Mouse (Mus musculus) MEL (cell line): ENCODE results near the gene Il9r. TPM values are rescaled to one million over a fixed set of nuclear protein-coding genes. Genes with fewer than 3 reads are reported as not detected.

Source experiments
- DNase-seq: peaks from one replicate; pipeline ENCODE4 v3.0.0; 2011; ENCODE audit warnings: low read depth, low spot score
- H3K27ac ChIP-seq: 2 replicates; pipeline ENCODE4 v1.5.1; 2012; ENCODE audit warnings: low read depth, mild to moderate bottlenecking, control low read depth, low read length, moderate library complexity; ENCODE audit not compliant: control insufficient read depth
- H3K27me3 ChIP-seq, 2 experiments: fragments of 150-350 bp in 1 of 2; sonication (generic) in 1 of 2; 2 replicates each; pipeline ENCODE4 v1.6.1; 2012; ENCODE audit warnings: low read length in 2 of 2, mild to moderate bottlenecking in 2 of 2, improper control_type of control experiment in 1 of 2, moderate library complexity in 1 of 2; ENCODE audit not compliant: insufficient read depth in 2 of 2, control insufficient read depth in 1 of 2
- H3K36me3 ChIP-seq, 2 experiments: 2 replicates each; pipeline ENCODE4 v1.6.1; 2012 to 2014; ENCODE audit warnings: low read length in 2 of 2, improper control_type of control experiment in 1 of 2, inconsistent platforms in 1 of 2, mild to moderate bottlenecking in 1 of 2; ENCODE audit not compliant: insufficient read depth in 2 of 2, control insufficient read depth in 1 of 2
- H3K4me1 ChIP-seq, 2 experiments: fragments of 150-350 bp in 1 of 2; sonication (generic) in 1 of 2; 2 replicates each; pipeline ENCODE4 v1.6.1; 2012; ENCODE audit warnings: low read length in 2 of 2, improper control_type of control experiment in 1 of 2, mild to moderate bottlenecking in 1 of 2; ENCODE audit not compliant: insufficient read depth in 2 of 2, control insufficient read depth in 1 of 2
- H3K4me3 ChIP-seq, 2 experiments: fragments of 150-350 bp in 1 of 2; sonication (generic) in 1 of 2; 2 replicates each; pipeline ENCODE4 v1.5.1; 2012; ENCODE audit warnings: low read depth in 2 of 2, low read length in 2 of 2, mild to moderate bottlenecking in 2 of 2, moderate library complexity in 2 of 2, control low read depth in 1 of 2, improper control_type of control experiment in 1 of 2; ENCODE audit not compliant: control insufficient read depth in 1 of 2, insufficient read depth in 1 of 2
- H3K79me2 ChIP-seq: 2 replicates; pipeline ENCODE4 v1.6.1; 2012; ENCODE audit warnings: mild to moderate bottlenecking, low read length, moderate library complexity; ENCODE audit not compliant: control insufficient read depth, poor library complexity, insufficient read depth
- H3K9ac ChIP-seq: 2 replicates; pipeline ENCODE4 v1.6.1; 2012; ENCODE audit warnings: low read depth, mild to moderate bottlenecking, control low read depth, low read length, moderate library complexity; ENCODE audit not compliant: control insufficient read depth, poor library complexity, severe bottlenecking
- H3K9me3 ChIP-seq: fragments of 150-350 bp; sonication (generic); replicated peaks from 2 replicates; pipeline ENCODE4 v1.6.1; 2012; ENCODE audit warnings: mild to moderate bottlenecking, low read length, improper control_type of control experiment, moderate library complexity; ENCODE audit not compliant: insufficient read depth
- BHLHE40 ChIP-seq: IDR thresholded peaks from 2 replicates; pipeline ENCODE4 v1.6.1; 2012; ENCODE audit warnings: low read depth, mild to moderate bottlenecking, inconsistent platforms, low read length, improper control_type of control experiment, borderline replicate concordance
- CTCF ChIP-seq, 3 experiments: IDR thresholded peaks in 2 of 3; conservative IDR thresholded peaks in 1 of 3; 2 replicates each; pipeline ENCODE4 v1.5.1; 2011 to 2012; ENCODE audit warnings: low read length in 3 of 3, low read depth in 2 of 3, mild to moderate bottlenecking in 2 of 3, improper control_type of control experiment in 1 of 3, inconsistent platforms in 1 of 3, mixed read lengths in 1 of 3, moderate library complexity in 1 of 3; ENCODE audit not compliant: control insufficient read depth in 1 of 3, insufficient read depth in 1 of 3, poor library complexity in 1 of 3, severe bottlenecking in 1 of 3
- E2F4 ChIP-seq: IDR thresholded peaks from 2 replicates; pipeline ENCODE4 v1.6.1; 2011; ENCODE audit warnings: low read depth, low read length, improper control_type of control experiment, borderline replicate concordance
- ELF1 ChIP-seq: IDR thresholded peaks from 2 replicates; pipeline ENCODE4 v1.6.1; 2014; ENCODE audit warnings: low read depth, mild to moderate bottlenecking, inconsistent platforms, low read length, improper control_type of control experiment, moderate library complexity
- EP300 ChIP-seq, 2 experiments: IDR thresholded peaks; 2 replicates each; pipeline ENCODE4 v1.6.1; 2011; ENCODE audit warnings: improper control_type of control experiment in 2 of 2, low read length in 2 of 2, low read depth in 1 of 2, mild to moderate bottlenecking in 1 of 2
- ETS1 ChIP-seq: IDR thresholded peaks from 2 replicates; pipeline ENCODE4 v1.6.1; 2012; ENCODE audit warnings: low read depth, mild to moderate bottlenecking, inconsistent platforms, low read length, improper control_type of control experiment, moderate library complexity
- GABPA ChIP-seq: IDR thresholded peaks from 2 replicates; pipeline ENCODE4 v1.6.1; 2012; ENCODE audit warnings: low read depth, mild to moderate bottlenecking, inconsistent platforms, low read length, improper control_type of control experiment, moderate library complexity
- GATA1 ChIP-seq: IDR thresholded peaks from 2 replicates; pipeline ENCODE4 v1.6.1; 2011; ENCODE audit warnings: low read depth, low read length, improper control_type of control experiment
- JUND ChIP-seq: IDR thresholded peaks from 2 replicates; pipeline ENCODE4 v1.6.1; 2011; ENCODE audit warnings: low read depth, mild to moderate bottlenecking, improper control_type of control experiment, low read length
- KAT2A ChIP-seq: conservative IDR thresholded peaks from 2 replicates; pipeline ENCODE4 v1.6.1; 2012; ENCODE audit warnings: low read depth, low read length, improper control_type of control experiment, inconsistent platforms
- MAFK ChIP-seq: IDR thresholded peaks from 2 replicates; pipeline ENCODE4 v1.6.1; 2011; ENCODE audit warnings: low read depth, mild to moderate bottlenecking, low read length, improper control_type of control experiment, borderline replicate concordance
- MAX ChIP-seq: IDR thresholded peaks from 2 replicates; pipeline ENCODE4 v1.6.1; 2011; ENCODE audit warnings: low read length, improper control_type of control experiment
- MAZ ChIP-seq: IDR thresholded peaks from 2 replicates; pipeline ENCODE4 v1.6.1; 2012; ENCODE audit warnings: low read depth, mild to moderate bottlenecking, inconsistent platforms, low read length, improper control_type of control experiment
- MEF2A ChIP-seq: IDR thresholded peaks from 2 replicates; pipeline ENCODE4 v1.6.1; 2014; ENCODE audit warnings: low read depth, mild to moderate bottlenecking, inconsistent platforms, low read length, improper control_type of control experiment; ENCODE audit not compliant: poor library complexity, insufficient replicate concordance, severe bottlenecking; ENCODE audit errors: extremely low read depth
- MXI1 ChIP-seq: IDR thresholded peaks from 2 replicates; pipeline ENCODE4 v1.6.1; 2011; ENCODE audit warnings: mild to moderate bottlenecking, low read depth, low read length, improper control_type of control experiment
- MYB ChIP-seq: IDR thresholded peaks from 2 replicates; pipeline ENCODE4 v1.6.1; 2011; ENCODE audit warnings: mild to moderate bottlenecking, low read depth, low read length, improper control_type of control experiment
- MYC ChIP-seq: IDR thresholded peaks from 2 replicates; pipeline ENCODE4 v1.6.1; 2011; ENCODE audit warnings: low read depth, mild to moderate bottlenecking, low read length, improper control_type of control experiment, moderate library complexity
- NELFE ChIP-seq: IDR thresholded peaks from 2 replicates; pipeline ENCODE4 v1.6.1; 2011; ENCODE audit warnings: low read depth, low read length, improper control_type of control experiment
- NRF1 ChIP-seq: IDR thresholded peaks from 2 replicates; pipeline ENCODE4 v1.6.1; 2014; ENCODE audit warnings: low read depth, mild to moderate bottlenecking, inconsistent platforms, low read length, improper control_type of control experiment, moderate library complexity; ENCODE audit not compliant: poor library complexity, insufficient read depth, severe bottlenecking
- POLR2A ChIP-seq, 2 experiments: IDR thresholded peaks; 2 replicates each; pipeline ENCODE4 v1.6.1; 2011 to 2012; ENCODE audit warnings: low read length in 2 of 2, mild to moderate bottlenecking in 2 of 2, control low read depth in 1 of 2, improper control_type of control experiment in 1 of 2, low read depth in 1 of 2, moderate library complexity in 1 of 2; ENCODE audit not compliant: control insufficient read depth in 1 of 2, insufficient read depth in 1 of 2, poor library complexity in 1 of 2
- POLR2AphosphoS5 ChIP-seq: IDR thresholded peaks from 2 replicates; pipeline ENCODE4 v1.6.1; 2012; ENCODE audit warnings: low read depth, borderline replicate concordance, mild to moderate bottlenecking, inconsistent platforms, low read length, moderate library complexity, mixed read lengths
- SIN3A ChIP-seq: IDR thresholded peaks from 2 replicates; pipeline ENCODE4 v1.6.1; 2012; ENCODE audit warnings: low read length, improper control_type of control experiment, inconsistent platforms
- TAL1 ChIP-seq: IDR thresholded peaks from 2 replicates; pipeline ENCODE4 v1.6.1; 2012; ENCODE audit warnings: mild to moderate bottlenecking, inconsistent platforms, low read length, moderate library complexity, mixed read lengths
- TCF12 ChIP-seq: IDR thresholded peaks from 2 replicates; pipeline ENCODE4 v1.6.1; 2014; ENCODE audit warnings: low read depth, mild to moderate bottlenecking, inconsistent platforms, low read length, improper control_type of control experiment, moderate library complexity
- USF1 ChIP-seq: IDR thresholded peaks from 2 replicates; pipeline ENCODE4 v1.6.1; 2014; ENCODE audit warnings: low read depth, mild to moderate bottlenecking, inconsistent platforms, low read length, improper control_type of control experiment, moderate library complexity
- ZC3H11A ChIP-seq: IDR thresholded peaks from 2 replicates; pipeline ENCODE4 v1.6.1; 2012; ENCODE audit warnings: low read depth, mild to moderate bottlenecking, inconsistent platforms, low read length, improper control_type of control experiment
- ZMIZ1 ChIP-seq: IDR thresholded peaks from 2 replicates; pipeline ENCODE4 v1.6.1; 2012; ENCODE audit warnings: low read depth, mild to moderate bottlenecking, inconsistent platforms, low read length, improper control_type of control experiment, moderate library complexity
- ZNF384 ChIP-seq: IDR thresholded peaks from 2 replicates; pipeline ENCODE4 v1.6.1; 2012; ENCODE audit warnings: low read depth, mild to moderate bottlenecking, inconsistent platforms, low read length, improper control_type of control experiment
- polyA plus RNA-seq, 2 experiments: library from polyadenylated mRNA; stranded (reverse) in 1 of 2; unstranded in 1 of 2; fragments of >175 nt in 1 of 2; fragments of >200 nt in 1 of 2; gene quantifications; 2 replicates each; pipeline versions ENCODE4 v1.2.1 to v1.2.4; 2012; ENCODE audit warnings: low replicate concordance in 2 of 2, low read depth in 1 of 2; ENCODE audit not compliant: insufficient read length in 2 of 2, insufficient read depth in 1 of 2, missing spikeins in 1 of 2
- total RNA-seq: library from RNA; depleted of rRNA; stranded (reverse); fragments of 300-350 nt; gene quantifications from 2 replicates; pipeline ENCODE4 v1.2.3, GENCODE M21; 2012

Gene Il9r
- total and polyA plus RNA-seq, 3 experiments = 56.9 to 83.8 TPM; not detected in 1

DNA sequence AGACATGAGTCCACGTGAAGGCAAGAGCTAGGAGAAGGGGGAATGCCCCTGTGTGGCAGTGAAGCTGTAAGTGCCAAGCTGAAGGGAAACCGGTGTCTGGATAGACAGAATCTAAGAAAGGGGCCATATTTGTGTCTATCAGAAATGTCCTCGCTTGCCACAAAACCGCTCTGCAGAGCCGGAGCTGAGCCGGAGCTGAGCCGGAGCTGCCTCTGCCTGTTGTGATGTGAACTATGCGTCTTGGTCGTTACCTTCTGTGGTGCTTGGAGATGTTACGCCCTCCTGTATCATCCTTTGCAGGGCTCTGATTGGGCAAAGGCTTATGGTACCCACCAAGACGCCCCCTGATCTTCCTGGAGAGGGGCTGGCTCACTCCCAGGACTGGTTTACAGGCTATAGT lies 50.5 kb downstream of the Il9r start:
- no peaks in the 10 kb centered on the region for H3K9me3 ChIP-seq
- peaks cover 20 to 32% of the 10 kb centered on the region in 2 experiments for H3K27me3 ChIP-seq
- no peak overlapping the region for H3K4me3 ChIP-seq
- no peak for TF ChIP-seq MAX
- no peak for TF ChIP-seq KAT2A
- no peak for TF ChIP-seq MAZ
- no peak for TF ChIP-seq GABPA
- no peak for TF ChIP-seq NELFE
- TF ChIP-seq TCF12 = no peak
- no peak for TF ChIP-seq ZC3H11A
- no peak for TF ChIP-seq TAL1
- no peak for TF ChIP-seq EP300 (IDR thresholded peaks at IDR 0.05; ENCODE audit: low read depth in 1 of 2, low read length in 2 of 2)
- TF ChIP-seq CTCF (IDR thresholded peaks at IDR 0.05 in 2 of 3, conservative IDR thresholded peaks at IDR 0.05 in 1 of 3; ENCODE audit: control insufficient read depth in 1 of 3, insufficient read depth in 1 of 3, low read depth in 2 of 3, low read length in 3 of 3, poor library complexity in 1 of 3, severe bottlenecking in 1 of 3) = no peak
- TF ChIP-seq MEF2A = no peak
- no peak for TF ChIP-seq POLR2A (IDR thresholded peaks at IDR 0.05; ENCODE audit: control insufficient read depth in 1 of 2, insufficient read depth in 1 of 2, low read depth in 1 of 2, low read length in 2 of 2, poor library complexity in 1 of 2)
- no peak for TF ChIP-seq NRF1
- no peak for TF ChIP-seq POLR2AphosphoS5
- no peak for TF ChIP-seq MYB
- TF ChIP-seq E2F4 = no peak
- no peak for TF ChIP-seq JUND
- TF ChIP-seq, all 39 proteins: peak for 0
- no peaks in the 10 kb centered on the region for H3K79me2 ChIP-seq
- H3K36me3 ChIP-seq = no peaks in the 10 kb centered on the region
- no peaks in the 10 kb centered on the region for H3K4me1 ChIP-seq
- H3K9ac ChIP-seq = no peak overlapping the region
- DNase-seq = no peak
- H3K27ac ChIP-seq = no peak overlapping the region

DNA sequence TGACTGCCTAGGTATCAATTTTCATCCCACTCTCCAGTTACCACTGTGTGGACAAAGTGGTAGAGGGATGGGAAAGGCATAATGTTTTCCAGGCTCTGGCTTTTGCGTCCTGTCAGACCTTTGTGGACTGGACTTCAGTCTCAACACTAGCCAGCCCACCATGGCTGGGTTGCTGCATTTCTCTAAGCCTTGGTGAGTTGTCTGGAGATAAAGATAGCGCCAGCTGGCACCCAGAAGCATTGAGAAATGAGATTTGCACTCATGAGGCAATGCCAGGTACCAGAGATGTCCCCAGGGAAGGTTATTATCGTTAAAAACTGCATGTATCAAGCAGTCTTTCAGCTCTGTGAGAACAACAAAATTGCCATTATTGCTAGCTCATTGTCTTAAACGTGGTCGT lies 57.3 kb downstream of the Il9r start:
- DNase-seq = no peak
- Histone ChIP-seq H3K4me1 (no peaks in the 10 kb centered on the region), H3K79me2 (no peaks in the 10 kb centered on the region), H3K9me3 (no peaks in the 10 kb centered on the region), H3K27me3 (peaks cover 13 to 29% of the 10 kb centered on the region in 2 experiments), H3K36me3 (no peaks in the 10 kb centered on the region), H3K9ac (no peak overlapping the region), H3K4me3 (no peak overlapping the region), H3K27ac (no peak overlapping the region)
- TF ChIP-seq NRF1 (no peak), SIN3A (no peak), GATA1 (no peak), ZMIZ1 (no peak), CTCF (IDR thresholded peaks at IDR 0.05 in 2 of 3, conservative IDR thresholded peaks at IDR 0.05 in 1 of 3; ENCODE audit: control insufficient read depth in 1 of 3, insufficient read depth in 1 of 3, low read depth in 2 of 3, low read length in 3 of 3, poor library complexity in 1 of 3, severe bottlenecking in 1 of 3) (no peak), ZNF384 (no peak), MXI1 (no peak), USF1 (no peak), MAX (no peak), JUND (no peak), KAT2A (no peak), MAFK (no peak), BHLHE40 (no peak), ZC3H11A (no peak), ETS1 (no peak), TAL1 (no peak), MYC (no peak), ELF1 (no peak)
